Mouse (Mus musculus): ENCODE results near the gene Il16.

DNA sequence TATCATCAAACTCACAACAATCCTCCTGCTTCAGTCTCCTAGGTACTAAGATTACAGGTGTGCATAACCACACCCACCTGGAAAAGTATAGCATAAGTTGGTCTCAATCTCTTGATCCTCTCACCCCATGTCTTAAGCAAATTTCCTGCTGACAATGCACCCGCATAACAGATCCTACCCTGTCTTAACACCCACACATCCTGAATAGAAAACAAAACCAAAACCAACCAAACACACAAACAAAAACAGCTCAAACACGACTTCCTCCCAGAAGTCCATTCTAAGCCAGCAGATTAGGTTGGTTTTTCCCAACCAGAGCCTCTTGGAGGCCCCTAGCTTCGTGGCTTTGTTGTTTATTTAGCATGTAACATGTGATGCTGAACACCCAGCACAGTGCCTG is 2.8 kb downstream of the Il16 start:
- no peak for TF ChIP-seq CTCF (IDR thresholded peaks at IDR 0.05; ENCODE audit: low read depth)
- no peak for TF ChIP-seq EP300 (IDR thresholded peaks at IDR 0.05; ENCODE audit: low read depth)
